Mouse (Mus musculus) testis, adult 2 months (tissue): ENCODE measurements around the gene Ap5s1.

ENCODE experiments used
- CTCF ChIP-seq: fragments of 200-500 bp; IDR thresholded peaks from 2 replicates; pipeline ENCODE4 v1.5.1; 2012; ENCODE audit warnings: low read depth, mild to moderate bottlenecking, inconsistent platforms, low read length, moderate library complexity; ENCODE audit not compliant: control insufficient read depth, insufficient read depth, insufficient replicate concordance
- POLR2A ChIP-seq: fragments of 200-500 bp; IDR thresholded peaks from 2 replicates; pipeline ENCODE4 v1.6.1; 2012; ENCODE audit warnings: low read depth, mild to moderate bottlenecking, inconsistent platforms, low read length, moderate library complexity; ENCODE audit not compliant: control insufficient read depth

- TF ChIP-seq POLR2A (no peak), CTCF (no peak)
Measured at GRCm38 (mm10) chr2:131206778-131207177, at the start of gene Ap5s1.
